Mouse (Mus musculus) adrenal gland, adult 2 months (tissue): Measurements from ENCODE around the gene St3gal3. TPM values are rescaled to one million over a fixed set of nuclear protein-coding genes. Genes with fewer than 3 reads are reported as not detected.

Experiments
- DNase-seq: peaks from one replicate; pipeline ENCODE4 v3.0.0; 2021
- polyA plus RNA-seq: library from polyadenylated mRNA; depleted of rRNA; stranded (reverse); fragments of >200 nt; gene quantifications from 2 replicates; pipeline ENCODE4 v1.2.3, GENCODE M21; 2012
- total RNA-seq, 2 experiments: library from RNA; stranded (reverse); gene quantifications; 2 replicates each; pipeline ENCODE4 v1.2.3; 2021

Gene St3gal3
- total and polyA plus RNA-seq, 3 experiments: 36.7 to 56.7 (median 45.8) TPM

DNA sequence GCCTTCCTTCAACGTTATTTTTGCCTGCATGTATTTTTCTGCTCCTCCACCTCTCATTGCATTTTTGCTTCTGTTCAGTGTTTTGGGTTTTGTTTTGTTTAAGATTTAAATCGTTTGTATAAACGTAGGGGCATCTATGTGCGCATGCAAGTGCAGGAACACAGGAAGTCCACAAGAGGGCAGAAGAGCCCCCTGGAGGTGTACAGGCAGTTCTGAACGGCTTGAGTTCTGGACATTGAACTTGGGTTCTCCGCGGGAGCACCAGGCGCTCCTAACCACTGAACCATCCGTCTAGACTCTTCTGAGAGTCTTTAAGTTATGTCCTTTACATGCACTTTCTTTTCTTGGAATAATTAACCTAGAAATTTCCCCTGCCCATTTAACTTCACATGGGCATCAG lies 44.8 kb downstream of the St3gal3 start:
- peak; percentile 40 for DNase-seq

DNA sequence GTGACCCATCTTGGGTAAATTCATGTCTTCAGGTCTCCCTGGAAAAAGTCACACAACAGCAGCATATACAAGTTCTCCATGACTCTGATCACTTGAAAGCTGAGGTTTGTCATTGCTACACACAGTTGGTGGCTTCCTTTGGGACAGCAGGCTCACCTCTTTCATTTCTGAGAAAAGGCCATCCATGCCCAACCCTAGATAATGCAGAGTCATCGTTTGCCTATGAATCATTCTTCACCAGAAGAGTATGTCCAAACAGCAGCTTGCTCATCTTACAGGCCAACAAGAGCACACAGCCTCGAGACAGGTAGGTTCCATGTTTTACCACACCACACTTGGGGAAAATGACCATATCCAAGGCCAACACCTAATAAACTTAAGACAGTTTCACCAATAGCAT lies 45.9 kb downstream of the St3gal3 start:
- DNase-seq: no peak

DNA sequence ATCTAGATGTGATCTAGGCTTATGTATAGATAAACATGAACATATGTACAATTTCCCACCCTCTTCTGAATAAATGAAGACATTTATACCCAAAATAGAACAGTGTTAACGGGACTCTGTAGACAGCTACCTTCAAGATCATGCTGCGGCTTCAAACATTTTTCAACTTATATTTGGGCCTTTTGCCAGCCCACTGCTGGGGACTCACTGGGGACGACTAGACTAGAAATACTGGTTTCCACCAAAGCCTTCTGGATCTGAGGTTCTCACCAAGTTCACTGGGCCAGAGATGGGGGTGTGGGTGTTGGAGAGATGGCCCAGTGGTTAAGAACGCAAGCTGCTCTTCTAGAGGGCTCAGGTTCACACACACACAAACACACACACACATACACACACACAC lies 49.7 kb downstream of the St3gal3 start:
- DNase-seq: no peak

DNA sequence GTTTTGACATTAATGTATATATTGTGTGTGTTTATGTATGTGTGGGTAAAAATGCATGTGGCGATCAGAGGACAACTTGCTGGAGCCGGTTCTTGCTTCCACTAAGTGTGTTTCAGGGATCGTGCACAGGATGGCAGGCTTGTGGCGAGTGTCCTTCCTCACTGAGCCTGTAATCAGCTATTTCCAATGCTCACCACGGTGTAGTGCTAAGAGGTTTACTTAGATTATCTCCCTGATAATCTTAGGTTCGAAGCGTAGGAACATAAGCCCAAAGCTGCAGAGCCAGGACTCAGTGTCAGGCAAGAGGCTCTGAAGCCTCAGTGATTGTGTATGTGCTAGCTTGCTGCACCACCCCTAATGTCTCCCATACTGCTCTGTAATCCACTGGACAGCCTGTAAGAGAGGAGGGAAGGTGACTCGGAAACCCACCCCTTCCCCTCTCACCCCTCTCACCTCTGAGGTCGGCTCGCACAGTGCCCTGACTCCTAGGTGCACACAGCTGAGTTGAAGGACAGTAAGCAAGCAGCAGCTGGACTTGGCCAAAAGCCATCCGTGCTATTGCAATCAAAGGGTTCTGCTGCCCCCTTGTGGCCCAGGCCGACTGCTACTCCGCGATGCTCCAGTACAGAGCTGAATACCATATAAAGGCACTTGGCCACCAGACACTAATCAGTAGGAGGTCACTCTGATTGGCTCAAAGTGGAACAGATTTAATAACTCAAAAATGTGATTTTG lies 51.3 kb downstream of the St3gal3 start:
- DNase-seq: peak; percentile 95

DNA sequence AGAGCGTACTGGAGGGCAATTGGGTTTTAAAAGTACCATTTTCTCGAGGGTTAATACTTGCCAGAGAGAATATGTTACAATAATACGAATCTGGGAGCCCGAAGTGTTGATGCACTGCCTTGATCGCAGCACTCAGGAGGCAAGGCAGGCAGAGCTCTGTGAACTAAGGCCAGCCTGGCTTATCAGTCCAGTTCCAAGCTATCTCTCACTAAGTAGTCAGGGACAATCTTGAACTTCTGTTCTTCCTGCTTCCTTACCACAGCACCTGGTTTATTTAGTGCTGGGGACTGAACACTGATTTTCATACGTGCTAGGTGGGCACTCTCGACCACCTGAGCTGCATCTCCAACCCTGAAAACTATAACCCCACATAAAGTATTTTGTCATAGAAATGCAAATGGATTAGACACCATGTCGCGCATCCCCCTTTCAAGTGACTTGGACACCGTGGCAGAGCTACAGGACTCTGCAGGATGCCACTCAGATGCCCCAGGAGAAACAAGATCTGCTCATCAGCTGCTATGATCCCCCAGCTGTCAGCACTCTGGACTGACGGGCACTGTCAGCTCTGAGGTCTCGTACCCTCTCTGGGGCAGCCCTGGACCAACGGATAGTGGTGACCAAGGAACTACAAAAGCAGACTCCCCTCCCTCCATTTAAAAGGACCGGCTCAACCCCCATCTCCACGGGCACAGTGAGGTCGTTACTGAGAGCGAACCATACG lies 52.9 kb downstream of the St3gal3 start:
- DNase-seq: no peak

DNA sequence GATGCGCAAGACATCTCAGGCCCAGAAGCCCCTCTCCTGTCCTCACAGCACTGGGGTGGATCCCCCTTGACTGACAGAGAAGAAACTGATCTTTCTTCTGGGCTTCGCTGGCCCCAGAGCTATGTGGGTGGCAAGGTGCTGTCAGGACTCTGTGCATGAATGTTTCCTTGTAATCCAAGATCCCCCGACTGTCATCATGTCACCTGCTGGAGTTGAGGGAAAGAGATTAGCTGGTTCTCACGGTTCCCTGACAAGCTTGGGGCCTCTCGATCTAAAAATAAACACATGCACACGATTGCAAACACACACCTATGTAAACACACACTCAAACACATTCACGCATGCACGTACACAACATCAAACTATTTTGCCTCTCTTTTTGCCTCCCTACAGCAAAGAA lies 54.2 kb downstream of the St3gal3 start:
- DNase-seq: no peak

DNA sequence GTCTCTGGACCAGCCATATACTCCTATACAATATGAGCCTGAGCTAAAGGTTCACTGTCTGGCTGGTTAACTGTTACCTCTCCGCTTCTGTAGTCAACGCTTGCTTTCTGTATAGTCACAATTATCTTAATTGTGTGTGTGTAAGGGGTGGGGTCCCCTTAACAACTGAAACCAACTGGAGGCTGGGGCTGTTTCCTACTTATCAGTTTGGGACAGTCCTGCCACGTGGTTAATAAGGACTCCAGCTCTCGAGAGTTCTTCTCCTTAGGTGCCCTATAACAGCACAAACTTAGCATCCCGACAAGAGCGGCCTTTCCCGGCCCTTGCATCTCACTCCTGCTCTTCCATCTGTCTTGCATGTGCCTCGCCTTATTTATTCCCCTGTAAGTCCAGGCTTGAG lies 55.5 kb downstream of the St3gal3 start:
- no peak for DNase-seq

DNA sequence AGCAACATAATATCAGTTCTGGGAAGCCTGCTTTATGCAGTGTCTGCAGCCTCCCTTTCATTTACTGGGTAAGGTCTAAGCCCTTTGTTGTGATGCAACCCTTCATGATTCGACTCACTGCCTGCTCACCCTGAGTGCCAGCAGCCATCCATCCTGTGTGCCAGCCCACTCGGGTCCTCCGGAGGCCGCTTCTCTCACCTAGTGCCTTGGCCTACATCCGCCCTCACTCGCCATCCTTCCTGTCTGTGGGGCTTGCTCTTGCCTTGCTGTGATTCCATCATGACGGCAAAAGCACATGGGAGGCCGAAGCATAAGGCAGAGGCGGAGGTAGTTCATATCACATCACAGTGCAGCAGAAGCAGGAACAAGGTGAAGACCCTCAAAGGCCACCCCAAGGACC lies 56.1 kb downstream of the St3gal3 start:
- DNase-seq: no peak

DNA sequence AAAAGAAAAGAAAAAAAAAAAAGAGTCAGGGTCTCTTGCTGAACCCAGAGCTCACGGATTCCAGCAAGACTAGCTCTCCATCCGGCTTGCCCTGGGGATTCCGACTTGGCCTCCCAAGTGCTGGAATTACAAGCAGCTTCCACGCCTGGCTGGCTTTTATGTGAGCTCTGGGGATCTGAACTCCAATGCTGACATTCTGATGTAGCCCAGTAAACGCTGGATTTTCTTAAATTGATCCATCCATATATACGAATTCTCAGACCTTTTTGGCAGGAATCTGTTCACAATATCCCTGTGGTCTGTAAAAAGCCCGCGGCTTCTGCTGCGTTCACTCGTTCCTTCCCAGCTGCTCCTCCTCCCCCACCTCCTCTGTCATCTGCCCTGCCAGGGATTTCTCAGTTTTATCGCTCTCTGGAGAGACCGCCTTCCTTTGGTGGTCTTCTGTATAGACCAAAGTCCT lies 57.4 kb downstream of the St3gal3 start:
- DNase-seq: no peak

DNA sequence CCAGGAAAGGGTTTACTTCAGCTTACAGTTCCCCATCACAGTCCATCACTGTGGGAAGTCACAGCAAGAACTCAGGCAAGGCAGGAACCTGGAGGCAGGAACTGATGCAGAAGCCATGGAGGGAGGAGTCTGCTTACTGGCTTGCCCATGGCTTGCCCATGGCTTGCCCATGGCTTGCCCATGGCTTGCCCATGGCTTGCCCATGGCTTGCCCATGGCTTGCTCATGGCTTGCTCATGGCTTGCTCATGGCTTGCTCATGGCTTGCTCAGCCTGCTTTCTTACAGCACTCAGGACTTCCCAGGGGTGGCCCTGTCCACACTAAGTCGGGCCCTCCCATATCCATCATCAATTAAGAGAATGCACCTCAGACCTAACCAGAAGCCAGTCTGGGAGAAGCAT lies 58.1 kb downstream of the St3gal3 start:
- DNase-seq: no peak

DNA sequence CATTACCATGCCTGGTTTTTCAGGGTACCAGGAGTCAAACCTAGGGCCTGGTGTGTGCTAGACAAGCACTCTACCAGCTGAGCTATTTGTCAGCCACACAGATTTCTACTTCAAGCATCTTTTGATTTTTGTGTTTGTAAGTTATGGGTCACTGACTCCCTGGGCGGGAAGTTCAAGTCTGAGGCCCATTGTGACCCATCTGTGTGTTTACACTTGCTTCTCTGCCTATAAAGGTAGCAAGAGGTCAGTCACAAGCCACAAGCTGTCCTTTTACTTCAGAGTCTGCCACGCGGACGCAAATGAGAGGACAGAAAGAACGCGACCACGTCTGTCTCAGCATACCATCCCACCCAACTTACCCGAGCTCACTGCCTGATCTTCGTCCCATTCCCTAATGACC lies 59.4 kb downstream of the St3gal3 start:
- DNase-seq: no peak

DNA sequence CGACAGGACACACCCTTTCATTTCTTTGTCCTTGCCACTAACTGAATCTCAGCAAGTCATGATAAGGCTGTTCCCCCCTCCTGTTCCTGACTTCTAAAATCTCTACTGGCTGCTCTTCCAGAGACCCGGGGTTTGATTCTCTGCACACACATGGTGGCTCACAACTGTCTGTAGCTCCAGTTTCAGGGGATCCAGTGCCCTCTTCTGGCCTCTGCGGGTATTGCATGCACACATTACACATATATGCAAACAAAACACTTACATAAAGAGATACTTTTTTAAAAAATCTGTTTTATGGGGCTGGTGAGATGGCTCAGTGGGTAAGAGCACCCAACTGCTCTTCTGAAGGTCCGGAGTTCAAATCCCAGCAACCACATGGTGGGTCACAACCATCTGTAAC lies 60.5 kb downstream of the St3gal3 start:
- no peak for DNase-seq

DNA sequence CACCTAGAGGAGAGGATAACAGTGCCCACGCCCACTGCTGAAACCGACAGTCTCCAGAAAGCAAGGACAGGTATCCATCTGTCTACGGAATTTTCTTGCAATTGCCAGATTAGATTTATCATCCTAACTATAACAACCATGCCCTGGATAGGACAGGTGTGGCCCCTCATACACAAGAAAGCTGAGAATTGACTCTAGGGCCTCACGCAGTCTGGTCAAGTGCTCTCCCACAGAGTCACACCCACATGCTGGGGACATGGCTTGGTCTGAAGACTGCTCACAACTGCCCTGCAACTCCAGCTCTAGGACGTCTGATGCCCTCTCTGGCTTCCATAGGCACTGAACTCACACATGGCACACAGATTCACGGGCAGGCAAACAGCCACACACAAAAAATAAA lies 61.6 kb downstream of the St3gal3 start:
- DNase-seq: no peak

DNA sequence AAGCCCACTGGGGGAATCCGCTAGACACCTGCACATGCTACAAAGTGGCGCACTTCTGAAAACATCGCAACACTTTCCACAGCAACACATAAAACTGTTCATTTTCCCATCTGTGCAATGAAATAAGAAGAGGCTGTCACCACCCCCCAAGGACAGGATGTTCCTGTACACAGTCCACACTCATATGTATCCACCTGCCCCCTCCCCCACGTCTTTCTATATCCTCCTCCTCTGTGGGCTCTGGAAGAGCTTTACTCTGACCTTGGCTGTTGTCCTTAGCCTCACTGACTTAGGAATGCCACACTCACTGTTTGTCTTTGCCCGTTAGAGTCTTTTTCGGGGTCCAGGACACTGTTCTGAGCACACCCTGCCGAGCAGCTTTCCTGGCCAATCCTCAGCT lies 62.8 kb downstream of the St3gal3 start:
- no peak for DNase-seq

DNA sequence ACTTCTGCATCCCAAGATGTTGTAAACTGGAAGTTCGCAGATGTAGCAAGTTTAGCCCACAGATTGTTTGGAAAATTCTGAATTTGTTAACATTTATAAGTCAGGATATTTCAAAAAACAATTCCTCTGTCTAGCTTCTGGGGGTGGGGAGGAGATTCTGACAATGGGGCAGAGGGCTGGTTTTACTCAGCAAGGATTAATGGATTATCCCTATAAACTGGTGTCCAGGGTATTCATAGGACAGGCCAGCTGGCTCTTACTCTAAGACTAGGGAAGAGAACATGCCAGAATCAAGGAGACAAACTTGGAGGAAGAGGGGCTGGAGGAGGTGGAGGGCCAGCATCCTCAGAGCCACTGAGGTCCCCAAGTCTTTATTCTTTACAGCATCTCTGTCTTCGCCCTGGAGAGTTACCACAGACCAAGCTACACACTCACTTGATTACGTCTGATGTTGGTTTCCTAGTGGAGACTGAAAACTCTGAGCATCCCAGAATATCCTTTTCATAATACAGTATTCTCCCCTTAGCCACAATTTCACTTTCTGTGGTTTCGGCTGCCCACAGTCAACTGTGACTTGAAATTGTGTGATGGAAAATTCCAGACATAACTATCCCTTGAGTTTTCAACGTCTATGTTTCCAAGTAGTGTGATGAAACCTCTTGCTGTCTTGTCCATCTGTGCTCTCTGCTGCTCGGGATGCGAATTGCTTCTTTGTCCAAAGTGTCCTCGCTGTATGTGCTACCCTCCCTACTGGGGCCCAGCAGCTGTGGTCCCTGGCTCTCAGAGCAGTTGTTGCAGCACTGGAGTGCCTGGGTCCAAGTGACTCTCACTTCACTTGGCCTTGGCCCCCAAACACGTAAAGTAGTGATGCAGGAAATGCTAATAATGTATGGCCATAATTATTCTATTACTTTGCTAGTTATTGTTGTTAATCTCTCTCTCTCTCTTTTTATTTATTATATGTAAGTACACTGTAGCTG lies 64.2 kb downstream of the St3gal3 start:
- DNase-seq: no peak

DNA sequence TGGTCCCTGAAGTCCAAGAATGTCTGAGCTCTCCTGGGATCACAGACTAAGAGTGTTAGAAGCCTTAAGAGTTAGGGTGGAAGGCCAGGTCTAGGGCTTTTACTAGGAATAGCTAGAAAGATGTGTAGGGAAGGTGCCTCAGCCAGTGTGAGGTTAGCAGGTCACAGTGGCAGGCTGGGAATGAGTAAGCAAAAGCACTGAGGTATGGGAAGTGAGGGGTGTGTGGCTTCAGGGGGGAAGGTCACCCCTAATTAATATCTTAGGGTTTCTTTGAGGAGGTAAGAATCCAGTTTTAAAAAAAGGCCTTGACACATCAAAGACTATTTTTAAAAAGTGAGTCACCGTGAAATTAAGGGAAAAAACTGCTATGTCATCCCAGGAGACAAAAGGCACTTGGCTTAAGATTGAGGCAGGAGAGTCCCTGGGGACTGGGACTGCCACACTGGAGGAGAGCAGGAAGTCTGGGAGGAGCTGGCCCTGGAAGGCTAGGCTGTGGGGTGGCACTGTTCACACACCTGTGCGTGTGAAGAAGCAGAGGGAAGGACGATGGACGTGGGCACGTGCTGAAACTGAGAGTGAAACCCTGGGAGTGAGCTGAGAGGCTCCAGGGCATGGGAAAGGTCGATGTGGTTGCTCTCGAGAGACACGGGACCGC lies 72.8 kb downstream of the St3gal3 start:
- DNase-seq: peak; percentile 48

DNA sequence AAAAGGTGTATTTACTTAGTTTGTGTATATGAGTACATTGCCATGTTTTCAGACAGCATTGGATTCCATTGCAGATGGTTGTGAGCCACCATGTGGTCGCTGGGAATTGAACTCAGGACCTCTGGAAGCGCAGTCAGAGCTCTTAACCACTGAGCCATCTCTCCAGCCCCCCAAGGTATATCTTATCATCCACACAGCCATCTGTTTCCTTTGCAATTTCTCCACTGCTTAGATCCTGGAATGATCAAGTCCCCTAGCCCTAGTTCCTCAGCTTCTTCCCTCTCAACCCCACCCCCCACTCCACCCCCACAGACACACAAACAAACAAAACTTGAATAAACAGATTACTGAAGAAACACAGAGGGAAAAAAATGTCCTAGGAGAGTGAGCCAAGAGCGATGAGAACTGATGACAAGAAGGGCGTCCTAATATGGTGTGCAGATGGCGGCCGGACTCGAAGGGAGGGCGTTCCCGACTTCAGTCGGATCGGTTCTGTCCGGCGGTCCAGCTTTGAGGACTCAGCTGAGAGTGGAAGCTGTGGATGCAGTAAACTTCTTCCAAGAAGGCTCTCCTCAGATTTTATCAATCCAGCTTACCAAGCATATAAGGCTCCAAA lies 73.7 kb downstream of the St3gal3 start:
- DNase-seq: no peak

DNA sequence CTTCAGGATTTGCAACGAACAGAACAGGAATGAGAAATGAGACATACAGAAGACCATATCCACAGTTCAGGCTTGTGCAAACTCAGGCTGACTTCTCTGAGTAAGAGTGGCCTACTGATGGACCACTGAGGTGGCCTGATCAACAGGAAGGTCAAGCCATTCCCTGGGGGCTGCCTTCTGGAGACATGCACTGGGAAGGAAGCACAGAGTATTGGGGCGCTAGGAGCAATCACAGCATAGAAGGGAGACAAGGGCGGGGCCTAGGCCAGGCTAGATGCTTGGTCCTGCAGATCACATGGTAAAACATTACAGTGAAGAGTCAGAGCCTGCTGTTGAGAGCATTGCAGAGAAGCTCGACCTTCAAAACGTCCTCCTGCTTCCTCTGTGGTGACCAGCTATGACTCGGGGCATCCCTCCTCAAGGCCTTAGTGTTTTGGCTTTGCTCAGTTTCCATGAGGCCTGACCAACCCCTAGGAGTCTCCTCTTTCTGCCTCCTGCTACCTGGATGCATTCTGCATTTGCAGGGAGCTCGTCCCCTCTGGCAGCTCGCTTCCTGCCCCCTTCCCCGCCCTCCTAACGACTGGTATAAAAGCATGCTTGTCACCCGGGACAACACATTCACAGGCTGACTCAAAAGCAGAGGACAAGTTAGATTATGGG lies 74.8 kb downstream of the St3gal3 start:
- DNase-seq: peak; percentile 80

DNA sequence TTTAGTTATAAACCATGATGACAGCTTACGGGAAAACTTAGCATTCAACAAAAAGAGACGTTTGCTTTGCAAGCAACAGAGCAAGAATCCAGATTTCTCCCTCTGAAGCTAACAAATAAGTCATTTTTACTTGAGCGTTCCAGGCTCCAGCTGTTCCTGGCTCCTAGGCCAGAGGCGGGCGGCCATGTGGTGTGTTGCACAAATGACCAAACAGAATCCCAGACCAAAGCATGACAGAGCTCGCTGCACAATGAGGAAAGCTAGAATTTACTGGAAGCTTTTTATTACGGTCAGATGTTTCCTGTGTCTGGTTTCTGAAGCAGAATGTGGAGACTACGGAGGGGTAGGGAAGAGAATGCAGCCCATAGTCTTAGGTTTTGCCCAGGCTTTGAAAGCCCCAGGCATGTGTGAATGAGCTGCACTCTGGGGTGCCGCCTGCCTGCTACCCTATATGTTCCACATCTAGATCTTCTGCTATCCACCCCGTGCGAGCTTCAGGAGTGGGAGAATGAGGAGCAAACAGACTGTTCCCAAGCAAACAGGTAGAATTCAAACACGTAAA lies 76.5 kb downstream of the St3gal3 start:
- no peak for DNase-seq

DNA sequence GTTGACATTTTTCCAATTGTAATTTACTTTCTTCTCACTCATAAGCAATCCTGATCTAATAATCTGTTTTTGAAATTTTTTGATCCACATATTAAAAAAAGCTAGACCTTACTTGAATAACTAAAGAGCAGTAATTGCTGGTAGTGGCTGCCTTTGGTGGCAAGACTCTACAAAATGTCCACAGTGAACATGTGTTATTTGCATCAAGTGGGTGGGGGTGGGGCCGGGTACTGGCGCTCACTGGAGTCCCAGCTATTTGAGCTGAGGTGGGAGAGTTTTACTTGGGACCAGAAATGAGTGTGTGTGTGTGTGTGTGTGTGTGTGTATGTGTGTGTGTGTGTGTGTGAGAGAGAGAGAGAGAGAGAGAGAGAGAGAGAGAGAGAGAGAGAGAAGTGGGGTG lies 77.6 kb downstream of the St3gal3 start:
- no peak for DNase-seq

DNA sequence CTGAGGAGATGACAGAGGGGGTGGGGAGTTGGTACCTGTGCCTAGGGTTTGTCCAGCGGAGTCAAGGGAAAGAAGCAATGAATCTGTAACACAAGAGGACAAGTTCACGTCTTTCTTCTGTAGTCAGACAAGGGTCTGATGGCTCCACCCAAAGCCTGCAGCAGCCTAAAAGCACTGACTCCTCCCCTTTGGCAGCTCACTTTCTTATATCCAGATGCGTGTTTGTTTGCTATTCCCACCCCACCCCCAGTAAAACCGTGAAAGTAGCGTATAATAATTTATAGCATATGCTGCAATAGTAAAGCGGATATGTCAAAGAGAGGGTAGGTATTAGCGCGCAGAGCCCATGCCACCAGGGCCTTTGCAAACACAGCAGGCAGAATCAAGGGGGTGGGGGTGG lies 80.1 kb downstream of the St3gal3 start:
- no peak for DNase-seq
